Mouse (Mus musculus) testis, postnatal 10 days (tissue): ENCODE results near the gene Epdr1.
"Not testable (repeated sequence)": the region's sequence is repeated elsewhere in the genome, so short reads cannot be mapped to it uniquely, and the experiment has no call there.

ENCODE experiments used
- DNase-seq: peaks from one replicate; pipeline ENCODE4 v3.0.0; 2021; ENCODE audit warnings: low spot score

Gene Epdr1

GRCm38 (mm10) chr13:19604916-19605315, 14.8 kb downstream of the Epdr1 start:
- no peak for DNase-seq

GRCm38 (mm10) chr13:19603719-19604118, 16.0 kb downstream of the Epdr1 start:
- no peak for DNase-seq

GRCm38 (mm10) chr13:19602531-19602930, 17.2 kb downstream of the Epdr1 start:
- no peak for DNase-seq

GRCm38 (mm10) chr13:19599242-19599641, 20.5 kb downstream of the Epdr1 start:
- DNase-seq, result no peak

GRCm38 (mm10) chr13:19595141-19595540, 24.6 kb downstream of the Epdr1 start:
- no peak for DNase-seq

GRCm38 (mm10) chr13:19590996-19591759, 28.5 kb downstream of the Epdr1 start:
- DNase-seq, result peak; percentile 66

- no peak for DNase-seq
These were observed 43.8 kb downstream of the Epdr1 start for GRCm38 (mm10) chr13:19575947-19576346.

GRCm38 (mm10) chr13:19574723-19575122, 45.0 kb downstream of the Epdr1 start:
- DNase-seq, result not testable (repeated sequence)

- not testable (repeated sequence) for DNase-seq
These were observed 49.6 kb downstream of the Epdr1 start for GRCm38 (mm10) chr13:19570166-19570565.

GRCm38 (mm10) chr13:19562510-19562909, 57.2 kb downstream of the Epdr1 start:
- DNase-seq, result no peak

GRCm38 (mm10) chr13:19555391-19555790, 64.3 kb downstream of the Epdr1 start:
- no peak for DNase-seq
